In genomic region chr2:52576546-52576945, GRCm38 (mm10) we compare ENCODE assay signal across 22 mouse cellular contexts.
A peak's percentile ranks its signal among the peaks of the same experiment; 100 is the strongest.
DNase-seq lines count a peak whose midpoint lies in the region; ATAC-seq and TF ChIP-seq lines count a peak whose summit lies in the region.
"Had no signal": no experiment of that assay in that cellular context is flagged by ENCODE, and none has a peak within 500 bp of the region (broad histone marks: within the 10 kb centered on the region; RNA-seq: fewer than 3 reads in every experiment).

No protein-coding gene starts in this region.

- no peaks in the 10 kb centered on the region for H3K27me3 ChIP-seq in kidney, adult 2 months (replicated peaks; ENCODE audit: control insufficient read depth, insufficient read depth, low read length)
- no peaks in the 10 kb centered on the region for H3K27me3 ChIP-seq in kidney, embryonic 16.5 days (ENCODE audit: insufficient read depth, low read length)
- no peaks in the 10 kb centered on the region for H3K27me3 ChIP-seq in hindbrain, embryonic 16.5 days (replicated peaks; ENCODE audit: control insufficient read depth, insufficient read depth, low read length)
- H3K27me3 ChIP-seq: embryonic facial prominence, embryonic 15.5 days; heart, embryonic 15.5 days; hindbrain, embryonic 15.5 days had no signal

- no peak overlapping the region for H3K27ac ChIP-seq in kidney, adult 2 months (ENCODE audit: insufficient read depth, low read depth, low read length)
- no peak overlapping the region for H3K27ac ChIP-seq in kidney, embryonic 16.5 days (ENCODE audit: low read length)
- H3K27ac ChIP-seq in hindbrain, embryonic 16.5 days (ENCODE audit: low read depth, low read length): no peak overlapping the region
- H3K27ac ChIP-seq: embryonic facial prominence, embryonic 15.5 days; forebrain, embryonic 10.5 days; heart, embryonic 15.5 days; hindbrain, embryonic 10.5 days; hindbrain, embryonic 15.5 days had no signal

- no peaks in the 10 kb centered on the region for H3K9me3 ChIP-seq in kidney, embryonic 16.5 days (ENCODE audit: low read length)
- no peaks in the 10 kb centered on the region for H3K9me3 ChIP-seq in hindbrain, embryonic 16.5 days (ENCODE audit: control insufficient read depth, low read length)
- H3K9me3 ChIP-seq: embryonic facial prominence, embryonic 15.5 days; forebrain, embryonic 10.5 days; heart, embryonic 15.5 days; hindbrain, embryonic 10.5 days; hindbrain, embryonic 15.5 days had no signal

- no peak overlapping the region for H3K9ac ChIP-seq in kidney, embryonic 16.5 days (replicated peaks; ENCODE audit: low read length)
- H3K9ac ChIP-seq in hindbrain, embryonic 16.5 days (ENCODE audit: low read depth, low read length): no peak overlapping the region
- H3K9ac ChIP-seq: embryonic facial prominence, embryonic 15.5 days; heart, embryonic 15.5 days; hindbrain, embryonic 15.5 days had no signal

- H3K4me3 ChIP-seq in kidney, adult 2 months (ENCODE audit: insufficient read depth, low read depth, low read length): no peak overlapping the region
- H3K4me3 ChIP-seq in kidney, embryonic 16.5 days (ENCODE audit: low read length): no peak overlapping the region
- no peak overlapping the region for H3K4me3 ChIP-seq in hindbrain, embryonic 16.5 days (ENCODE audit: low read length)
- H3K4me3 ChIP-seq: embryonic facial prominence, embryonic 15.5 days; erythroblast, embryonic 14.5 days; forebrain, embryonic 10.5 days; heart, embryonic 15.5 days; hindbrain, embryonic 10.5 days; hindbrain, embryonic 15.5 days had no signal

- WGBS in kidney, adult 2 months: 73% methylated on average over 2 of the region's 2 CpGs
- 95% methylated on average over 2 of the region's 2 CpGs for WGBS in kidney, embryonic 16.5 days
- 89% methylated on average over 2 of the region's 2 CpGs for WGBS in hindbrain, embryonic 16.5 days

- ATAC-seq in kidney, embryonic 16.5 days (ENCODE audit: low FRiP score, low TSS enrichment): no peak
- no peak for ATAC-seq in hindbrain, embryonic 16.5 days
- ATAC-seq: forebrain, embryonic 14.5 days; inflammation-experienced regulatory T-cells, adult 6 months; intestine, postnatal 0 days had no signal

- intact Hi-C loops in gastrocnemius, postnatal 14 days (cut with DNase I; ENCODE audit: low total_unique reads): loop anchor here (10.0 kb wide), 1 partner anchor 142 kb away; no protein-coding TSS in a partner anchor
- intact Hi-C loops in heart, postnatal 14 days (cut with DNase I): loop anchor here (5.0 kb wide), 1 partner anchor 149 kb away; no protein-coding TSS in a partner anchor

- DNase-seq in gastrocnemius, postnatal 25 days: peak; percentile 38
- DNase-seq in gastrocnemius, postnatal 14 days: no peak
- peak; percentile 20 for DNase-seq in kidney, adult 2 months
- peak; percentile 31 to 42 for DNase-seq in heart, postnatal 14 days
- DNase-seq in heart, postnatal 4 days: peak; percentile 24
- no peak for DNase-seq in right cerebral cortex, postnatal 25 days
- DNase-seq: adrenal gland, adult 2 months; adrenal gland, postnatal 25 days; cerebellum, adult 8-10 months; cerebellum, postnatal 14 days; embryo, embryonic 11 days had no signal

- no peak for TF ChIP-seq CTCF in kidney, adult 2 months (conservative IDR thresholded peaks at IDR 0.05; ENCODE audit: insufficient read depth, insufficient read length, low read depth, low read length)

- TF ChIP-seq POLR2A in kidney, adult 2 months (IDR thresholded peaks at IDR 0.05; ENCODE audit: low read depth, low read length): no peak

- no peaks in the 10 kb centered on the region for H3K36me3 ChIP-seq in kidney, adult 2 months (ENCODE audit: control insufficient read depth, insufficient read depth, low read length)
- no peaks in the 10 kb centered on the region for H3K36me3 ChIP-seq in kidney, embryonic 16.5 days (ENCODE audit: insufficient read depth, low read length)
- H3K36me3 ChIP-seq in hindbrain, embryonic 16.5 days (ENCODE audit: control insufficient read depth, insufficient read depth, low read length): no peaks in the 10 kb centered on the region
- H3K36me3 ChIP-seq: embryonic facial prominence, embryonic 15.5 days; forebrain, embryonic 10.5 days; heart, embryonic 15.5 days; hindbrain, embryonic 10.5 days; hindbrain, embryonic 15.5 days had no signal

- H3K4me2 ChIP-seq in kidney, embryonic 16.5 days (replicated peaks; ENCODE audit: low read depth, low read length): no peak overlapping the region
- H3K4me2 ChIP-seq in hindbrain, embryonic 16.5 days (ENCODE audit: low read length): no peak overlapping the region
- H3K4me2 ChIP-seq: embryonic facial prominence, embryonic 15.5 days; heart, embryonic 15.5 days; hindbrain, embryonic 15.5 days had no signal

- H3K4me1 ChIP-seq in kidney, adult 2 months (ENCODE audit: control insufficient read depth, insufficient read depth, low read length): peaks cover 19% of the 10 kb centered on the region
- peaks cover 7% of the 10 kb centered on the region; the same call in 1 of the 2 replicates for H3K4me1 ChIP-seq in kidney, embryonic 16.5 days (ENCODE audit: insufficient read depth, low read length)
- no peaks in the 10 kb centered on the region for H3K4me1 ChIP-seq in hindbrain, embryonic 16.5 days (ENCODE audit: control insufficient read depth, insufficient read depth, low read depth, low read length)
- H3K4me1 ChIP-seq: hindbrain, embryonic 10.5 days had no signal

Comparison
In these comparisons a context has a peak if more than half of its experiments do, and no peak if none do; other contexts are left out.
1. DNase-seq: peak in gastrocnemius, postnatal 25 days (single experiment), kidney, adult 2 months (single experiment), heart, postnatal 14 days (2 of 2) and heart, postnatal 4 days (single experiment); none in gastrocnemius, postnatal 14 days (single experiment) and right cerebral cortex, postnatal 25 days (single experiment).